Mouse (Mus musculus): ENCODE measurements around the gene Trpc6.

DNA sequence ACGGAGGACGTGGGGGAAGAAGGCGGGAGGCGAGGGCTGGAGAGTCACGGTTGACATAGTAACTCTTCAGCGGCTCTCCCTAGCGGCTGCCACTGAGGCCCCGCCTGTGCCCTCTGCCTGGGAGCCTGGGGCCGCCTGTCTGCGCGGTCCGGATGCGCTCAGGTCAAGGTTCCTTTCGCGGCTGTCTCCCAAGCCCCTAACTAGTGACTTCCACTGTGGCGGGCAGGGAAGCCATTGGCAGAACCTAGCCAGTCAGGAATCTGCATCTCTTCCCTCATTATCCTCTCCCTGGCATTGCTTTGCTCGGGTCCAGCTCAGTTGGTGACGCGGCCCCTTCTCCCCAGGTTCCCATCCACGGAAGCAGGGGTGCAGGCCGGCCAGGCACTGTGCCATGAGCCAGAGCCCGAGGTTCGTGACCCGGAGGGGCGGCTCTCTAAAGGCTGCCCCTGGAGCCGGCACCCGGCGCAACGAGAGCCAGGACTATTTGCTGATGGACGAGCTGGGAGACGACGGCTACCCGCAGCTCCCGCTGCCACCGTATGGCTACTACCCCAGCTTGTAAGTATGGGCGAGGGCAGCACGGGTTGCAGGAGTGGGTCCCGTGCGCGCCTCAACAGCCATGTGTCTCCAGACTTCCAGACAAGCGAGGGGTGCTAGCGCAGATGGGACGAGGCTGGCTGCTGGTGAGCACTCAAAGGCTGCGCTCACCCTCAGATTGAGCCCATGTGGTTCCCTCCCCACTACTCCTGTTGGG lies at the start of gene Trpc6:
- TF ChIP-seq GATA1 (IDR thresholded peaks at IDR 0.05; ENCODE audit: borderline replicate concordance, low read length) (no peak), FLI1 (IDR thresholded peaks at IDR 0.05; ENCODE audit: low read length) (no peak)
